Mouse (Mus musculus): ENCODE results near the gene Gm48551.

Gm48551 gene

DNA sequence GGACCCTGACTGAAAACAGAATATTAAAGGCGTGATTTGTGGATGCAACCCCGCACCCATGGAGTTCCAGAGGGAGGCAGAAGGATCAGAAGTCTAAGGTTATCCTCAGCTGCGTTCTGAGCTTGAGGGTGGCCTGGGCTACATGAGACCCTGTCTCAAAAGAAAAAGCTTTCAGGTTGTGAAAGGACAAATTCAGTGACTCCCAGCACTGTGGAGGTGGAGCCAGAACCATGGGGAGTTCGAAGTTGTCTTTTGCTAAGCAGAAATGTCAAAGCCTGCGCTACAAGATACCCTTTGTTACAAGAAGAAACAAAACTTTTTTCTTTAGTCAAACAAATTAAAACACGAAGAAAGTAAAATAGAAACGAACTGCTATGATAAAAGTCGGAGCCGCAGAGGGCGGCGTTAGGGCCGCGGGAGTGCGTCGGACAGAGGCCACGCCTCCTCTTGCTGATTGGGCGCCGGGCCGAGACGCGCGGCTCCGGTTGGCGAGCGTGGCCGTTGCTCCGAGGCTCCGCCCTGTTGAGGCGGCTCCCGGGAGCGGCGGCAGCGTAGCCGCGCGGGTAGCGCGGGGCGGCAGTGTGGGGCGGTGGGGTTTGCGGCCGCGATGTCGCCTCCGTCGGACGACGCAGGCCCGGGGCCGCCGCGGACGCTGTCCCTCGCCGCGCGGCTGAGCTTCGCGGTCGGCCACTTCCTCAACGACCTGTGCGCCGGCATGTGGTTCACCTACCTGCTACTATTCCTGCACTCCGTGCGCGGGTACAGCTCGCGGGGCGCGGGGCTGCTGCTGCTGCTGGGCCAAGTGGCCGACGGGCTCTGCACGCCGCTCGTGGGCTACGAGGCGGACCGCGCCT lies 27.0 kb upstream of the Gm48551 start, which contains the start of gene Mfsd12:
Gene Mfsd12, plus strand, starts transcription at position 501 of the 854 bp plus-strand sequence.
- peak; percentile 80 for DNase-seq (ENCODE audit: low read depth, low spot score)

DNA sequence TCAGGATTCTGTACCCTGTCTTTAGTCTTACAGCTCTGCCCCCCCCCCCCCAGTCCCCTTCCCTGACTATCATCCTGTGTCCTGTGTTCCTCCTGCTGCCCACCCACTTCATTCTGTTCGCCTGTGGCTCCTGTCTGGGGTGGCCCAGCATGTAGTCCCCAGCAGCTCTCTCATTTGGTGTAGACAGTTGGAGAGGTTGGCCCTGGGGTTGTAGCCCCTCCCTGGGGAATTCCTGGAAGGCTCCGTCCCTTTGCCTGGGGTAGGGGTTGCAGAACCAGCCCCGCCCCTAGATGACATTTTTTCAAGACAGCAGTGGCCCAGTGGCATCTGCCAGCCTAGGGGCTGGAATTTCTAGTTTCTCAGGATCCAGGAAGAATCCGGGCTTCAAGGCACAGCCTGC lies 26.1 kb upstream of the Gm48551 start:
- DNase-seq (ENCODE audit: low read depth, low spot score): no peak

GRCm38 (mm10) chr10:81358841-81359240 lies 25.4 kb upstream of the Gm48551 start:
- DNase-seq (ENCODE audit: low read depth, low spot score): no peak

DNA sequence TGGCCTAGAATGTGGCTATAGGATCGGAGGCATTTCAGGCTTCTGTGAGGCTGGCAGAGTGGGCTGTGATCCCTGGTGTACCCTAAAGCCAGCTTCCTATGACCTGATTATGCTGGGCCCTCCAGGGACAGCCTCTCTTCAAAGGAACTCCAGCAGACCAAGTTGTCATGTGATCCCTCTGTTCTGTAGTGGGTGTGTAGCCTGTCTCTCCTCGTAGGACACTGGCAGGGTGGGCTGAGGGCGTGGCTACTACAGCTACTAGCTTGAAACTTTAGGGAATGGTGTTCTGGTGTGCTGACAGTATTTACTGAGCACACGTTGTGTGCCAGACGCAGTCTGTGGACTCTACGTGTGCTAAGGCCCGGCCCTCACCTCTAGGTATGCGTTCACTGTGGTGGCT lies 23.5 kb upstream of the Gm48551 start:
- no peak for DNase-seq (ENCODE audit: low read depth, low spot score)

DNA sequence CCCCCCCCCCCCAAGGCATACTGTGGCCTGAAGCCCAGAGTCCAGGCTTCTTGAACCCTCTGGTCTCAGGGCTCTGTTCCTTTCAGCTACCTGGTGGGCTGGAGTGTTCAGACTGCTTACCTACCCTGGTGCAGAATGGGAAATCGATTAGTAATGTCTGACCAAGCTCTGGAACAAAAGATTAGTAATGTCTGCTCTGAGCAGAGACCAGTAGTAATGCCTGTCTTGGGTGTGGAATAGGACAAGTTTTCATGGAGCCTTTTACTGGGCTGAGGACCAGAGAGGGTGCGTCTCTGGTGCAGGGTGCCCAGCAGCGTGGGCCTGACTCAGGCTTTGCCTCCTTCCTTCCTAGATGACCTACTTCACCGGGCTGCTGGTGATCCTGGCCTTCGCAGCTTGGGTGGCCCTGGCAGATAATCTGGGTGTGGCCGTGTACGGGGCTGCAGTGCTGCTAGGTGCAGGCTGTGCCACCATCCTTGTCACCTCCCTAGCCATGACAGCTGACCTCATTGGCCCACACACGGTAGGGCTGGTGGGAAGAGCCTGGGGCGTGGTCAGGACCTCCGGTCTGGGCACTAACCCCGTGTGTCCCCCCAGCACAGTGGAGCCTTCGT lies 21.8 kb upstream of the Gm48551 start:
- DNase-seq (ENCODE audit: low read depth, low spot score): no peak

GRCm38 (mm10) chr10:81363436-81364346 lies 20.6 kb upstream of the Gm48551 start:
- no peak for DNase-seq (ENCODE audit: low read depth, low spot score)

DNA sequence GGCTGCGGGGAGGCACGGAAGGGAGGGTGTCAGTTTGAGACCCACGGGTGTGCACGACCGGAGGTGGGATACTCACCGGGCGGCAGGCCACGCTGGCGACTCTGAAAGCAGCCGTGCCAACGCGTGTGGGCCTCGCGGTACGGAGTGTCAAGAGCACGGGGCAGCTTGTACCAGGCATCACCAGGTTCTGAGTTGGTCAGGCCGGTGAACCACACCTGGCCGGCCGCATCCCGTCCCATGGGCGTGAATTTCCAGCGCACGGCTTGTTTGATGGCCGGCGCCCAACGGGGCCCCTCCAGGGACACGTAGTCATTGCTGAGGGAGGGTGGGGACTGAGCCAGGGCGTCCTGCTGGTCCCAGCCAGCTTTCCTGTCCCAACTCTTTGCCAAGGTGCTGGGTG lies 19.6 kb upstream of the Gm48551 start:
- no peak for DNase-seq (ENCODE audit: low read depth, low spot score)

- no peak for DNase-seq (ENCODE audit: low read depth, low spot score)
Measured at GRCm38 (mm10) chr10:81365073-81365472, 19.2 kb upstream of the Gm48551 start.

- DNase-seq (ENCODE audit: low read depth, low spot score): no peak
Measured at GRCm38 (mm10) chr10:81365672-81366476, 18.4 kb upstream of the Gm48551 start, which contains the start of gene 4930404N11Rik. TSS of gene 4930404N11Rik (minus strand) at chr10:81365816.

DNA sequence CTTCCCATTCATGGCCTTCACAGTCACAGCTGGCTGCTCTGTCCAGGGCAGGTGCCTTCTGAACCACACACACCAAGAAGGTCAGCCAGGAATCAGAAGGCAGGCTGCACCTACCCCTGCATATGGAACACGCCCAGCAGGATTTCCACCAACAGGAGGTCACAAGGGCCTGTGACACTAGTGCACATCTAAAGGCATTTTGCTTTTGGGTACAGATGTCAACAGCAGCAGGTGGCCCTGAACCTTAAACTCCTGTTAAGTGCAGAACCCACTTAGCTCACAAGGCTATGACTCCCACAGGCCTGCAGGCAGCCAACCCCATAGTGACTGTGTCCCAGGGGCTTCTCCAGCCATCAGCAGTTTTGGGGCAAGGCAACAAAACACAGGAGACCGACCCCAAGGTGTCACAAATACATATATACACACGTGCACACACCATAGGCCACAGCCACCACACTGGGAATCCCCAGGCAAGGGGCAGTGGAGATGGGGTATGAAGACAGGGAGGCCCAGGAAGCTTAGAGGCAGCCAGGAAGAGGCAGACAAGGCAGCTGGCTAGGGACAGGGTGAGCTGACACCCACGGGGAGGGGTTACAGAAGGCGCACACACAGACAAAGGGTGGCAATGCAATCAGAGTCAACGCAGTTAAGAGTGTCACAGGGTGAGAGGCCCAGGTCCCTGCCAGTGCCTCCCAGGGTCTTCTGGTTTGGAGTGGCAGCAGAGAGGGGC lies 17.6 kb upstream of the Gm48551 start:
- no peak for DNase-seq (ENCODE audit: low read depth, low spot score)

DNA sequence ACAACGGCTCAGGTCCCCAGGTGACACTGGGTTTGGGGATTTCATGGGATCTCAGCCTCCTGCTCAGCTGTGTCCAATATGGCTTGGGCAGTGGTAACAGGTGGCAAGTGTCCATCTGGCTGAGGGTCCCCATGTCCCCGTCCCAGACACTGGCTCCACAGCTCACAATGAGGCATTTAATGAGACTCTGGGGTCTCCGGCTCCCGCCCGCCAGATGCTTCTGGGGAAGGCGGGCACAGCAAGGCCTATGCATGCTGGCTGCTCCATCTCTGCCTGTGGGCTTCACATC lies 17.1 kb upstream of the Gm48551 start:
- DNase-seq (ENCODE audit: low read depth, low spot score): no peak

GRCm38 (mm10) chr10:81375322-81375721 lies 8.9 kb upstream of the Gm48551 start:
- no peak for DNase-seq (ENCODE audit: low read depth, low spot score)

DNA sequence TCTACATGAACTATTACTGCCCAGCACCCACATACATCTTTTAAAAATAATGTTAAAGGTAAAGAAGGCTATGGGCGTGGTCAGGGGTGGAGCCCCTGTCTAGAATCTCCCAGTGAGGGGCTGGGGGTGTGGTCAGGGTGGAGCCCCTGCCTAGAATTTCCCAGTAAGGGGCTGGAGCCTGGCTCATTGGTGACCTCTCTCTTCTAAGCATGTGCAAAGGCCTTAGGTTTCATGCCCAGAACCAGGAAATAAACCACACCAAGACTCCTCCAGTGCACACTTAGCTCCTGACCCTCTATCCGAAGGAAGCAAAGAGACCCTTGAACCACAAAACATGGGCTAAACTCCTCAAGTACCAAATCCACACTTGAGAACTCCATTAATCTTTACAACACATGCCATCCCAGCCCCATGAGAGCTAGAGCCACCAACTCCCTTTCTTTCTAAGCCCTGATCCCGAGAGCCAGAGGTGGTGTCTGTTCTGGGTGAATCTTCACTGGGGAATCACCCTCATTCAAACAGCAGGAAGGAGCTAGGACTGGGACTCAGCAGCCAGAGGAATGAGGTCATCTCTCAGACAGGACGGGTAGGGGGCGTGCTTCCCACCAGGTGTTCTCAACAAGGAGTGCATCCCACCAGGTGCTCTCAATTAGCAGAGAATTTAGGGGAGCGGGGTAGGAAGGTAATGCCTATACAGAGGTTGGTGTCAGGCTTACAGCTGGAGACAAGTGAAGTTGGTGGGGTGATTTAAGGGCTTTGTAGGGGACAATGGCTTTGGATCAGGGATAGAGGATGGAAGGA lies 7.5 kb upstream of the Gm48551 start:
- no peak for DNase-seq (ENCODE audit: low read depth, low spot score)

- DNase-seq (ENCODE audit: low read depth, low spot score): no peak
Measured at GRCm38 (mm10) chr10:81377362-81377664, 7.0 kb upstream of the Gm48551 start.

DNA sequence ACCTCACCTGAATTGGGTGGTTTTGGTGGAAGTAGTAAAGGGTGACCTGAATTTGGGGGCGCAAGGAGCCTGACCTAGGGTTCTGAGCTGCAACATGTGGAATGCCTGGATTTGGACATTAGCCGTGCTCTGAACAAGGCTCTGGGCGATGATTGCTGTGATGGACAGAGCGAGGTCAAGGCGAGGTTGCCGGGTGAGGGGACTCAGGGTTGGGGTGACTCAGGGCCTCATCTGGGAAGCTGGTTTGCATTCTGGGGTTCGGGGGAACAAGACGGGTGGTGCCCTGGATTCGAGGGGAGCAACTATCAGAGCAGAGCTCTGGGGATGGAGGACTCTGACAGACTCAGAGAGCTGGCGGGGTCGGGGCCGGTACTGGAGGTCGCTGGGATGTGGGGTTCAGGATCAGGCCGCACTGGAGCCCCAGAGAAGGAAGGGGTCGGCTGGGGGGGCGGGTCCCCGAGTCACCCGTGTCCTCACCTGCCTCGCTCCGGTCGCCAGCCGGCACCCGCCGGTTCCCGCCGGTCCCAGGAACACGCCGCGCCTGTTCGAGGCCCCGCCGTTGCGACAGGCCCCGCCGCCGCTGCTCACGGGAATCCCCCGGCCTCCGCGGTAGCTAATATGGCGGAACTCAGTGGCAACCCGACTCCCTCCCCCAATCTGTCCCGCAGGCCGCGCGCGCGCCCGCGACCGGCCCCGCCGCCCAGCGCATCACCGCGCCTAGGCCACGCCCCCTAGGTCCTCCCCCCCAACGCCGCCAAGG lies 6.3 kb upstream of the Gm48551 start, which contains the start of gene Fzr1:
Gene Fzr1, minus strand, starts transcription at position 724 of the 760 bp plus-strand sequence.
- DNase-seq (ENCODE audit: low read depth, low spot score): no peak

DNA sequence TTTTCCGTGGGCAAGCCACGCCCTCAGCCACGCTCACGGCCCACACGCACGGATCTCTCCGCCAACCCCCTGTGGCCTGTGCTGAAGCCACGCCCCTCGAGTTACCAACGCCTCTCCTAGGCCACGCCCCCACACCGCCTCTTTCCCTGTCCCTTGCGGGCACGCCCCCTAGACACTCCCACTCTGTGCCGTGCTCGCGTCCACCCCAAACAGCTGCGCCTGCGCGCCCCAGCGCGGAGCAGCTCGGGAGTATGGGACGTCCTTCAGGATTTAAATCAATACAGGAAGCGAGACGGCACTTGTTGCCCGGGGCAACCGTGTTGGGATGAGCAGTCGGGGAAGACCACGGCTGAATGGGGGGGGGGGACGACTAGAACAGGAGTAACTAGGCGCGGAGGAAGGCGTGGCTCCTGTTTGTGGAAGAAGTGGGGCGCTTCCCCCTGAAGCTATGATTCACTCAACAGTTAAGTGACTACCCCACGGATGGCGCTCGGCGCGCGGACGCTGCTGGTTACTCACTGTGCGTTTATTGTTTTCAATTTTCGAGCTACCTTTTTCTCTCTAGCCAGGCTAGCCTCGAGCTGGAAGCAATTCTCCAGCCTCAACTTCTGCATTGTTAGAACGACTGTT lies 5.6 kb upstream of the Gm48551 start:
- peak; percentile 100 for DNase-seq (ENCODE audit: low read depth, low spot score)

- no peak for DNase-seq (ENCODE audit: low read depth, low spot score)
Measured at GRCm38 (mm10) chr10:81379183-81379553, 5.1 kb upstream of the Gm48551 start.

- DNase-seq (ENCODE audit: low read depth, low spot score): no peak
Measured at GRCm38 (mm10) chr10:81379809-81380378, 4.4 kb upstream of the Gm48551 start.
